Mouse (Mus musculus) embryonic facial prominence, embryonic 14.5 days (tissue): Measurements from ENCODE around the gene Cwc25. TPM values are rescaled to one million over a fixed set of nuclear protein-coding genes. Genes with fewer than 3 reads are reported as not detected.
"Not testable (repeated sequence)": the region's sequence is repeated elsewhere in the genome, so short reads cannot be mapped to it uniquely, and the experiment has no call there.

Experiments used
- ATAC-seq: fragments of 200-750 bp; cut with Nextera tagmentation; 2 replicates; pipeline ENCODE4 v1.8.0; 2017; ENCODE audit warnings: low read depth, moderate number of reproducible peaks, moderate TSS enrichment
- DNase-seq: peaks from one replicate; pipeline ENCODE4 v3.0.0-alpha.2; 2015; ENCODE audit warnings: low spot score
- H3K27ac ChIP-seq: fragments of 300-500 bp; sonication (generic); replicated peaks from 2 replicates; pipeline ENCODE4 v1.5.1; 2014; ENCODE audit warnings: low read depth, mild to moderate bottlenecking, low read length, moderate library complexity
- H3K27me3 ChIP-seq: fragments of 300-500 bp; sonication (generic); replicated peaks from 2 replicates; pipeline ENCODE4 v1.6.1; 2014; ENCODE audit warnings: low read length; ENCODE audit not compliant: control insufficient read depth, insufficient read depth
- H3K36me3 ChIP-seq: fragments of 300-500 bp; sonication (generic); 2 replicates; pipeline ENCODE4 v1.6.1; 2014; ENCODE audit warnings: low read length, mixed read lengths; ENCODE audit not compliant: control insufficient read depth, insufficient read depth
- H3K4me1 ChIP-seq: fragments of 300-500 bp; sonication (generic); 2 replicates; pipeline ENCODE4 v1.6.1; 2014; ENCODE audit warnings: antibody characterized with exemption, low read length; ENCODE audit not compliant: control insufficient read depth, insufficient read depth
- H3K4me2 ChIP-seq: fragments of 300-500 bp; sonication (generic); 2 replicates; pipeline ENCODE4 v1.6.1; 2014; ENCODE audit warnings: low read depth, mild to moderate bottlenecking, low read length, moderate library complexity, mixed read lengths
- H3K4me3 ChIP-seq: fragments of 300-500 bp; sonication (generic); 2 replicates; pipeline ENCODE4 v1.5.1; 2014; ENCODE audit warnings: low read depth, mild to moderate bottlenecking, low read length
- H3K9ac ChIP-seq: fragments of 300-500 bp; sonication (generic); 2 replicates; pipeline ENCODE4 v1.6.1; 2014; ENCODE audit warnings: low read depth, mild to moderate bottlenecking, low read length, moderate library complexity, mixed read lengths
- H3K9me3 ChIP-seq: fragments of 300-500 bp; sonication (generic); 2 replicates; pipeline ENCODE4 v1.6.1; 2016; ENCODE audit warnings: low read length; ENCODE audit not compliant: control insufficient read depth
- WGBS: fragments of 180-500 bp; shearing (Covaris S2); extraction: QIAGEN DNeasy Blood & Tissue Kit; methylation state at CpG from one replicate; pipeline ENCODE4 v1.1.7; 2014; 5-methylcytosine and 5-hydroxymethylcytosine counted together
- polyA plus RNA-seq: library from polyadenylated mRNA; unstranded; fragments of >200 nt; fragmentation: Nextera tagmentation; extraction: Ambion mirVana; gene quantifications from 2 replicates; pipeline ENCODE4 v1.2.1, GENCODE M21; 2014

Cwc25 gene
- polyA plus RNA-seq, 1 experiment from 2014 or later = 10.3 TPM

DNA sequence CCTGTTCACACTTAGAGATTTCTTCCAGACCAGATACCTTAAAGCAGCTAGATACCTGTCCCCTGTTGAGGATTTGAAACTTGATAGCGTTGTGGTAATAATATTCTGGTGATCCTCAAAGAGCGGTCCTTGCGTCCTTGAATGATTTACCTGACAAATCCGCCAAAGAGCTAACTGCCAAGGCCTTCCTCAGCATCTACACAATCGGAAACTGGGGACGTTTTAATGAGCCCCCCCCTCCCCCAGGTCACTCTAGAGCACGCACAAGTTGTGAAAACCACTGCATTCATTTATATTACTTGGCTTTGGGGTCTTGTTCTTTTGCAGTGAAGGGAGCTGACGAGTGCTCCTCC, 31.7 kb upstream of the Cwc25 start:
- Histone ChIP-seq H3K4me1 (peaks cover 13% of the 10 kb centered on the region), H3K9me3 (no peaks in the 10 kb centered on the region), H3K27me3 (no peaks in the 10 kb centered on the region), H3K27ac (no peak overlapping the region), H3K4me2 (peak overlapping the region; percentile 72), H3K9ac (no peak overlapping the region; the same call in 1 of the 2 replicates), H3K4me3 (peak overlapping the region; percentile 90), H3K36me3 (no peaks in the 10 kb centered on the region)
- DNase-seq (no peak), ATAC-seq (no peak)
- WGBS = 31% methylated on average over 8 of the region's 8 CpGs

DNA sequence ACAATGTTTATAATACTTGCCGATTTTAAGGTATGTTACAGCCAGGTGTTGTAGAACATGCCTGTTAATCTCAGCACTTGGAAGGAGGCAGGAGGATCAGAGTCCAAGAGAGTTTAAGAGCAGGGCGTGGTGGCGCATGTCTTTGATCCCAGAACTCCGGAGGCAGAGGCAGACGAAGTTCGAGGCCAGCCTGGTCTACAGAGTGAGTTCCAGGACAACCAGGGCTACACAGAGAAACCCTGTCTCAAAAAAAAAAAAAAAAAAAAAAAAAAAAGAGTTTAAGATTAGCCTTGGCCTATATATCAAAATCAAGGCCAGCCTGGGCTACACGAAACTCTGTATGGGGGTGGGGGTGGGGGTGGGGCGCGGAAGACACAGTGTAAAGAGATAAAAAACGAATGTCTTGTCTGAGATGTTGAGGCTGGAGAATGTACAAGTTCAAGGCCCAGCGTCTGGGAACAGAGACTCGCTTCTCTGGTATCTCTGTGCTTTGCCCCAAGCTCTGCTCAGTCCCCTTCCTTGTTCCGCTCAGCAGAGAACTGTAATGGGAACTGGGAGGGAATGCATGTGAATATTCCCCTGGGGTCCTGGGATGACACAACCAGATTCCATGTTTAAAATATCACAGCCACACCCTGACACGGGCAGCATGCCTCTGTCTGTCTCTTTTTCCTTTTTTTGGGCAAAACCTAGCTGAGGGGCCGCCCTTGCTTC, 31.2 kb upstream of the Cwc25 start:
- Histone ChIP-seq H3K27ac (no peak overlapping the region), H3K4me3 (no peak overlapping the region), H3K9ac (no peak overlapping the region), H3K4me2 (peak overlapping the region; percentile 72), H3K4me1 (peaks cover 13% of the 10 kb centered on the region), H3K36me3 (no peaks in the 10 kb centered on the region), H3K9me3 (no peaks in the 10 kb centered on the region), H3K27me3 (no peaks in the 10 kb centered on the region)
- ATAC-seq = no peak
- DNase-seq = no peak
- WGBS = 56% methylated on average over 15 of the region's 15 CpGs

- H3K27me3 ChIP-seq = no peaks in the 10 kb centered on the region
- H3K4me3 ChIP-seq = no peak overlapping the region
- no peak overlapping the region for H3K27ac ChIP-seq
- no peak for ATAC-seq
- no peaks in the 10 kb centered on the region for H3K36me3 ChIP-seq
- peaks cover 9% of the 10 kb centered on the region for H3K4me1 ChIP-seq
- no peak overlapping the region for H3K9ac ChIP-seq
- H3K4me2 ChIP-seq = no peak overlapping the region
- H3K9me3 ChIP-seq = no peaks in the 10 kb centered on the region
- 8% methylated on average over 6 of the region's 6 CpGs for WGBS
- no peak for DNase-seq
Observed at GRCm38 (mm10) chr11:97796910-97797309, 30.6 kb upstream of the Cwc25 start.

DNA sequence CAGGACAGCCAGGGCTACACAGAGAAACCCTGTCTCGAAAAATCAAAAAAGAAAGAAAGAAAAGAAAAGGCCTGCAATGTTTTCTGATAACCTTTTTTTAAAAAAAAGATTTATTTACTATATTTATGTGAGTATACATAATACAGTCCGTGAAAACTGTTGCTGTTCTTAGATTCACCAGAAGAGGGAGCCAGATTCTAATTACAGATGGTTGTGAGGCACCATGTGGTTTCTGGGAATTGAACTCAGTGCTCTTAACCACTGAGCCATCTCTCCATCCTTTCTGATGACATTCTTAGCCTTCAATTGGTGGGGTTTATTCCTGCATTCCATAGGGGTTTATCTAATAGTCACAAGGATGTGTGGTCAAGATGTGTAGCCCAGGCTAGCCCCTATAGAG, 26.8 kb upstream of the Cwc25 start:
- Histone ChIP-seq H3K9me3 (no peaks in the 10 kb centered on the region), H3K9ac (no peak overlapping the region), H3K27me3 (no peaks in the 10 kb centered on the region), H3K4me2 (no peak overlapping the region), H3K27ac (no peak overlapping the region), H3K4me3 (no peak overlapping the region), H3K4me1 (no peaks in the 10 kb centered on the region), H3K36me3 (no peaks in the 10 kb centered on the region)
- DNase-seq = no peak
- ATAC-seq = no peak
- WGBS = 10% methylated on average over 2 of the region's 2 CpGs

DNA sequence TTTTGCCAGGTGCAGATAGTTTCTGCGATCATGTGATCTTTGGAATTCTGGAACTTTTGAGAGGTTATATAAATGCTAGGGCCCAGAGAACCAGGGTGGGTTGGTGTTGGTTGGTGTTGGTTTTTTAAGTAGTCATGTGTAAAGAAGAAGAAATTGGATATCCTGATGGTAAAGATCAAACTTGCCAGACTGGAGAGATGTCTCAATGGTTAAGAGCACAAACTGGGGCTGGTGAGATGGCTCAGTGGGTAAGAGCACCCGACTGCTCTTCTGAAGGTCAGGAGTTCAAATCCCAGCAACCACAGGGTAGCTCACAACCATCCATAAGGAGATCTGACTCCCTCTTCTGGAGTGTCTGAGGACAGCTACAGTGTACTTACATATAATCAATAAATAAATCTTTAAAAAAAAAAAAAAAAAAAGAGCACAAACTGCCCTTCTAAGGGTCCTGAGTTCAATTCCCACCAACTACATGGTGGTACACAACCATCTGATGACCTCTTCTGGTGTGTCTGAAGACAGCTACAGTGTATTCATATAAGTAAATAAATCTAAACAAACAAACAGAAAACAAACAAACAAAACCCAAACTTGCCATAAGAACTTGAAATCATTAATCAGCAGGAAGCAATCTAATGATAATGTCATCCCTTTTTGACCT, 24.6 kb upstream of the Cwc25 start:
- ATAC-seq = not testable (repeated sequence)

DNA sequence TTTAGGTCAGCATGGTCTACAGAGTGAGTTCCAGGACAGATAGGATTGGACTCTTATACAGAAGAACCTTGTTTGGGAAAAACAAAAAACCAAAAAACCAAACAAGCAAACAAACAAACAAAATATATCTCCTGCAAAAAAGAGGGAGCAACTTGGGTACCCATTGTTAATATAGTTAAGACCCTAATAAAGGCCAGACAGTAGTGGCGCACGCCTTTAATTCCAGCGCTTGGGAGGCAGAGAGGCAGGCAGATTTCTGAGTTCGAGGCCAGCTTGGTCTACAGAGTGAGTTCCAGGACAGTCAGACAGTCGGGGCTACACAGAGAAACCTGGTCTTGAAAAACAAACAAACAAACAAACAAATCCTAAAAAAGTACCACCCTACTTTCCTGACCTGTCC, 23.4 kb upstream of the Cwc25 start:
- no peak overlapping the region for H3K27ac ChIP-seq
- no peaks in the 10 kb centered on the region for H3K27me3 ChIP-seq
- H3K4me2 ChIP-seq = no peak overlapping the region
- H3K36me3 ChIP-seq = no peaks in the 10 kb centered on the region
- no peak for DNase-seq
- H3K4me1 ChIP-seq = no peaks in the 10 kb centered on the region
- WGBS = 81% methylated on average over 5 of the region's 5 CpGs
- H3K4me3 ChIP-seq = no peak overlapping the region
- H3K9ac ChIP-seq = no peak overlapping the region
- no peak for ATAC-seq
- no peaks in the 10 kb centered on the region for H3K9me3 ChIP-seq

More for the DNA sequence above, 24.6 kb upstream of the Cwc25 start:
- H3K4me3 ChIP-seq, H3K27me3 ChIP-seq, H3K4me2 ChIP-seq, H3K9ac ChIP-seq, DNase-seq, H3K36me3 ChIP-seq, H3K9me3 ChIP-seq, H3K4me1 ChIP-seq, H3K27ac ChIP-seq: not testable (repeated sequence)
- 73% methylated on average over 2 of the region's 2 CpGs for WGBS

DNA sequence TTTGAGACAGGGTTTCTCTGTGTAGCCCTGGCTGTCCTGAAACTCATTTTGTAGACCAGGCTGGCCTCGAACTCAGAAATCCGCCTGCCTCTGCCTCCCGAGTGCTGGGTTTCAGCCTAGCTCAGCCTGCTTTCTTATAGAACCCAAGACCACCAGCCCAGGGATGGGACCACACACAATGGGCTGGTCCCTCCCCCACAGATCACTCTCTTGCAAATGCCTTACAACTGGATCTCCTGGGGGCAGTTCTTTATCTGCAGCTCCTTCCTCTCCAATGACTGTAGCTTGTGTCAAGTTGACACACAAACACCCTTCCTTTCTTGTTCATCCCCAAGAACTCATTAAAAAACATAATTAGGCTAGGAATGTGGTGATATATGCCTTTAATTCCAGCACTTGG, 21.6 kb upstream of the Cwc25 start:
- Histone ChIP-seq H3K36me3 (no peaks in the 10 kb centered on the region), H3K4me2 (no peak overlapping the region), H3K4me3 (no peak overlapping the region), H3K9ac (no peak overlapping the region), H3K4me1 (no peaks in the 10 kb centered on the region), H3K27ac (no peak overlapping the region), H3K27me3 (no peaks in the 10 kb centered on the region), H3K9me3 (no peaks in the 10 kb centered on the region)
- DNase-seq (no peak), ATAC-seq (no peak)
- WGBS = 92% methylated on average over 3 of the region's 3 CpGs

- WGBS = under 1% methylated on average over 10 of the region's 10 CpGs
Observed at GRCm38 (mm10) chr11:97782564-97782895, 16.2 kb upstream of the Cwc25 start.

More at GRCm38 (mm10) chr11:97782564-97782895, 16.2 kb upstream of the Cwc25 start:
- DNase-seq (no peak), ATAC-seq (peak; percentile 34)
- Histone ChIP-seq H3K4me1 (peaks cover 11% of the 10 kb centered on the region), H3K27ac (peak overlapping the region; percentile 91), H3K4me2 (peak overlapping the region; percentile 65), H3K9ac (peak overlapping the region; percentile 99), H3K36me3 (peaks cover 36% of the 10 kb centered on the region), H3K4me3 (peak overlapping the region; percentile 91), H3K27me3 (no peaks in the 10 kb centered on the region), H3K9me3 (no peaks in the 10 kb centered on the region)
